Mouse (Mus musculus): ENCODE measurements around the gene Scn8a. TPM values are rescaled to one million over a fixed set of nuclear protein-coding genes. Genes with fewer than 3 reads are reported as not detected.

Gene Scn8a
- polyA plus RNA-seq, 1 experiment from 2014 or later: 23.0 TPM

GRCm38 (mm10) chr15:101074067-101074466 is 204.4 kb downstream of the Scn8a start:
- Histone ChIP-seq H3K27me3 (replicated peaks; ENCODE audit: control insufficient read depth, insufficient read depth, low read length) (peaks cover 19% of the 10 kb centered on the region), H3K36me3 (ENCODE audit: control insufficient read depth, insufficient read depth) (no peaks in the 10 kb centered on the region), H3K9me3 (ENCODE audit: control insufficient read depth, low read length) (no peaks in the 10 kb centered on the region), H3K4me1 (replicated peaks; ENCODE audit: control insufficient read depth, insufficient read depth, low read length) (peaks cover 31% of the 10 kb centered on the region), H3K4me3 (replicated peaks; ENCODE audit: low read length) (no peak overlapping the region), H3K4me2 (ENCODE audit: low read length) (no peak overlapping the region), H3K27ac (ENCODE audit: low read length) (no peak overlapping the region), H3K9ac (replicated peaks; ENCODE audit: low read depth, low read length) (no peak overlapping the region)
- ATAC-seq: no peak
- 65% methylated on average over 5 of the region's 5 CpGs for WGBS

GRCm38 (mm10) chr15:101075150-101075549 is 205.5 kb downstream of the Scn8a start:
- no peak overlapping the region for H3K4me2 ChIP-seq (ENCODE audit: low read length)
- H3K27me3 ChIP-seq (replicated peaks; ENCODE audit: control insufficient read depth, insufficient read depth, low read length): peaks cover 19% of the 10 kb centered on the region
- H3K27ac ChIP-seq (ENCODE audit: low read length): no peak overlapping the region
- H3K9ac ChIP-seq (replicated peaks; ENCODE audit: low read depth, low read length): no peak overlapping the region
- WGBS: 84% methylated on average over 4 of the region's 4 CpGs
- peaks cover 31% of the 10 kb centered on the region for H3K4me1 ChIP-seq (replicated peaks; ENCODE audit: control insufficient read depth, insufficient read depth, low read length)
- H3K36me3 ChIP-seq (ENCODE audit: control insufficient read depth, insufficient read depth): no peaks in the 10 kb centered on the region
- no peak for ATAC-seq
- H3K9me3 ChIP-seq (ENCODE audit: control insufficient read depth, low read length): no peaks in the 10 kb centered on the region
- H3K4me3 ChIP-seq (replicated peaks; ENCODE audit: low read length): no peak overlapping the region

GRCm38 (mm10) chr15:101075656-101076055 is 206.0 kb downstream of the Scn8a start:
- Histone ChIP-seq H3K4me3 (replicated peaks; ENCODE audit: low read length) (no peak overlapping the region), H3K36me3 (ENCODE audit: control insufficient read depth, insufficient read depth) (no peaks in the 10 kb centered on the region), H3K4me2 (ENCODE audit: low read length) (no peak overlapping the region), H3K9ac (replicated peaks; ENCODE audit: low read depth, low read length) (no peak overlapping the region), H3K27ac (ENCODE audit: low read length) (no peak overlapping the region), H3K27me3 (replicated peaks; ENCODE audit: control insufficient read depth, insufficient read depth, low read length) (peaks cover 19% of the 10 kb centered on the region), H3K4me1 (replicated peaks; ENCODE audit: control insufficient read depth, insufficient read depth, low read length) (peaks cover 31% of the 10 kb centered on the region), H3K9me3 (ENCODE audit: control insufficient read depth, low read length) (no peaks in the 10 kb centered on the region)
- WGBS: 27% methylated on average over 5 of the region's 5 CpGs
- ATAC-seq: no peak

DNA sequence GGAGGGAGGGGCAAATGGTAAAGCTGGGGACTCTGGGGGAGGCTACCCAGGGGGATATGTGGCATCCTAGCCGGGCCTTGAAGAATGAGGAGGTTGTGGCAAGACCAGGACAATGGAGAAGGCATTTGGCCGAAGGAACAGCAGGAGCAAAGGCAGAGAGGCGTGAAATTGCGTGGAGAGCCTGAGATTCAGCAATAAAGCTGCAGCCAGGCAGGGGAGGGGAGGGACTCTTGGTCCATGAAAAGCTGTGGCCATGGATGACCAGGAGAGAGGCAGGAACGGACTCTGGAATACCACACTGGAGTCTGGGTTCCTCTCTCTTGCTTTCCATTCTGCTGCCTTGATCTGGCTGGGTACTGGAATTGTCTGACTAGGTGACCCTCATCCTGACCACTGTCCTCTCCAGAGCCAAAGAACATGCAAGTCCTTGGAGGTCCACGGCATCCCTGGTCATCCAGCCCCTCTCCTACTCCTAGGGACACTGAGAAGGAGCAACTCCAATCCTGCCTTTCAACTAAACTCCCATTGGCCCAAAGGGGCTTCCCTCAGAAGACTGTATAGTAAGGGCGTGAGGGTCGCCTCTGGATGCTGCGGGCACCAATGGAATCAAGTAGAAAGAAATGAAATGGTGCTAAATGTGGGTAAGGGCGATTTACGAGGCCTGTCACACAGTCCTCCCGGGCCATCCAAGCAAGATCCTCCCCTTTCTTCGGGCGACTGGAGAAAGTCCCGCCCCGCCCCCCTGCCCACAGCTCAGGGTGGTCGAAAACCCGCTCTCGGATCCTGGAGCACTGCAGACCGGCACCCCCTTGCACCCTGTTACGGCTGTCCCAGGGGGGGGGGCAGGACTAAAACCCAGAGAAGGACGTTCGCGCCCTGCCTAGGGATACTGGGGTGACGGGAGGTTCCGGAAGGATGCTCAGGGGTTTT is 206.7 kb downstream of the Scn8a start:
- Histone ChIP-seq H3K9me3 (ENCODE audit: control insufficient read depth, low read length) (no peaks in the 10 kb centered on the region), H3K4me3 (replicated peaks; ENCODE audit: low read length) (peak overlapping the region; percentile 55), H3K4me2 (ENCODE audit: low read length) (peak overlapping the region; percentile 91), H3K4me1 (replicated peaks; ENCODE audit: control insufficient read depth, insufficient read depth, low read length) (peaks cover 31% of the 10 kb centered on the region), H3K27ac (ENCODE audit: low read length) (no peak overlapping the region), H3K9ac (replicated peaks; ENCODE audit: low read depth, low read length) (no peak overlapping the region; the same call in 1 of the 2 replicates), H3K27me3 (replicated peaks; ENCODE audit: control insufficient read depth, insufficient read depth, low read length) (peaks cover 19% of the 10 kb centered on the region), H3K36me3 (ENCODE audit: control insufficient read depth, insufficient read depth) (no peaks in the 10 kb centered on the region)
- ATAC-seq: 0 out of 2 replicates have a peak, but pooled peaks have one; percentile 23
- 4% methylated on average over 26 of the region's 26 CpGs for WGBS

GRCm38 (mm10) chr15:101077001-101077812 is 207.5 kb downstream of the Scn8a start:
- peaks cover 19% of the 10 kb centered on the region for H3K27me3 ChIP-seq (replicated peaks; ENCODE audit: control insufficient read depth, insufficient read depth, low read length)
- WGBS: 1% methylated on average over 34 of the region's 34 CpGs
- peak overlapping the region; percentile 63 for H3K9ac ChIP-seq (replicated peaks; ENCODE audit: low read depth, low read length)
- H3K4me3 ChIP-seq (replicated peaks; ENCODE audit: low read length): peak overlapping the region; percentile 55
- peaks cover 31% of the 10 kb centered on the region for H3K4me1 ChIP-seq (replicated peaks; ENCODE audit: control insufficient read depth, insufficient read depth, low read length)
- peak overlapping the region; percentile 91 for H3K4me2 ChIP-seq (ENCODE audit: low read length)
- H3K36me3 ChIP-seq (ENCODE audit: control insufficient read depth, insufficient read depth): no peaks in the 10 kb centered on the region
- no peaks in the 10 kb centered on the region for H3K9me3 ChIP-seq (ENCODE audit: control insufficient read depth, low read length)
- no peak overlapping the region for H3K27ac ChIP-seq (ENCODE audit: low read length)
- peak; percentile 21; the same call in 1 of the 2 replicates for ATAC-seq

DNA sequence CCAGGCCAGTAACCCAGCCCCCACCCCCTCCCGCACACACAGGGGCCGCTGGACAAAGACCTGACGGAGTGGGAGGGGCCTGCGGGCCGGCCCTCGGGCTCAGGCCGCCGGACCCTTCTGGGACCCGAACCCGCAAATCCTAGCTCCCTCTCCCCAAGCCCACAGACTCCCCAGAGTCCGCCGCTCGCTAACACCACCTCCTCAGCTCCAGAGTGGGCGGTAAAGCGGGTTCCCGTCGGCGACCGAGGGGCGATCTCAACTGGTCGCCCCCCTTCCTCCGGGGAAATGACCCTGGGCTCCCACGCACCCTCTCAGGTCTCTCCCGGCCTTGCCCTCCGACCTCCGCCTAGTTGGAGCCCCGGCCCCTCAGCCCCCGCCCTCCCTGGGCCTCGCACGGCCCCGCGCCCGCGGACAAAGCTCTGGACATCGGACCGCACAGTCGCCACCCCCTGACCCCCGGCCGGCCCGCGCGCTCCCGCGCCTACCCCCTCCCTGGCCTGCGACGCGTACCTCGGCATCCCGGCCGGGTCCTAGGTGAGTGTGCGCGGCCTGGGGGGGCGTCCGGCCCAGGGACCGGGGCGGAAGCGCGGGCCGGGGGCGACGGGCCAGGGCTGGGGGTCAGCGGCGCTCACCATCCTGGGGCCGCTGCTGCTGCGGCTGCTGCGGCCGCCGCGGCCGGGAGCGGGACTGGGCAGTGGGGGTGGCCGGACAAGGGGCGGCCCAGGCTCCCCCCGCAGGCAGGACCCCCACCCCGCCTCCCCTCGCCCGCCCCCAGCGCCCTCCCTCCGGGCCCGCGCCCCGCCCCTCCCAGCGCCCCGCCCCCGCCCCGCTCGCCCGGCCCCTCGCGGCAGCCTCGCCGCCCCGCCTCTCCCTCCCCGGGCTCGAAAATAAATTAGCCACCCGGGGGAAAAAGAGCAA is 208.4 kb downstream of the Scn8a start, which contains the start of gene Fignl2:
Gene Fignl2 (minus strand): TSS at position 755 of the 918 bp plus-strand sequence.
- WGBS: under 1% methylated on average over 55 of the region's 96 CpGs
- peak within 1 kb of the TSS; percentile 55 for H3K4me3 ChIP-seq (replicated peaks; ENCODE audit: low read length)
- no peak; the same call in 1 of the 2 replicates for ATAC-seq
- peaks cover 31% of the 10 kb centered on the region for H3K4me1 ChIP-seq (replicated peaks; ENCODE audit: control insufficient read depth, insufficient read depth, low read length)
- peak within 1 kb of the TSS; percentile 91 for H3K4me2 ChIP-seq (ENCODE audit: low read length)
- H3K9me3 ChIP-seq (ENCODE audit: control insufficient read depth, low read length): no peaks in the 10 kb centered on the region
- no peak within 1 kb of the TSS for H3K27ac ChIP-seq (ENCODE audit: low read length)
- H3K27me3 ChIP-seq (replicated peaks; ENCODE audit: control insufficient read depth, insufficient read depth, low read length): peaks cover 19% of the 10 kb centered on the region
- peak within 1 kb of the TSS; percentile 63 for H3K9ac ChIP-seq (replicated peaks; ENCODE audit: low read depth, low read length)
- no peaks in the 10 kb centered on the region for H3K36me3 ChIP-seq (ENCODE audit: control insufficient read depth, insufficient read depth)

- Histone ChIP-seq H3K36me3 (ENCODE audit: control insufficient read depth, insufficient read depth) (no peaks in the 10 kb centered on the region), H3K4me2 (ENCODE audit: low read length) (peak overlapping the region; percentile 91), H3K9me3 (ENCODE audit: control insufficient read depth, low read length) (no peaks in the 10 kb centered on the region), H3K4me3 (replicated peaks; ENCODE audit: low read length) (peak overlapping the region; percentile 55), H3K4me1 (replicated peaks; ENCODE audit: control insufficient read depth, insufficient read depth, low read length) (peaks cover 31% of the 10 kb centered on the region), H3K27me3 (replicated peaks; ENCODE audit: control insufficient read depth, insufficient read depth, low read length) (peaks cover 19% of the 10 kb centered on the region), H3K27ac (ENCODE audit: low read length) (no peak overlapping the region), H3K9ac (replicated peaks; ENCODE audit: low read depth, low read length) (peak overlapping the region; percentile 63)
- peak; percentile 63 for ATAC-seq
- WGBS: 3% methylated on average over 24 of the region's 30 CpGs
These were observed 209.1 kb downstream of the Scn8a start for GRCm38 (mm10) chr15:101078731-101079156.

DNA sequence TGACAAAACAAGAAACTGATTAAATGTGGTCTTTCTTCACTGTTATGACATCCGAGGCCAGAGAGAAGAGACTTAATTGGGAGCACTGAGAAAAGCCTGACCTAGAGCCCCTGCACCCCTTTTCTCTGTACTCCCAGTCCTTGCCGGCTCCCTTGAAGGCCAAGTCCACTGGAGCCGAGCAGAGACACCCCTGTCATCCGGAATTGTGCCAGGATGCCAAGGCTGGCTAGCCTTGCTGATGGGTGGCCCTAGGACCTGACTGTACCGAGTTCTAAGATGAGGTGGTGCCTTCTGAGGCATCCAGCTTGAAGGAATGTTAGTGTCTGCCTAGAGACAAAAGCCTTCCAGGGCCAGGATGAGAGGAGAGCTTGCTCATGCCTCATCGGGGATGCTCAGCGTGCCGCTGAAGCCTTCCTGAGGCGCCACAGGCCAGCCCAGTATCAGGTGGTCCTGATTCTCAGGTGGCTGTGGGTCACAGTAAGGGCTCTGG is 210.4 kb downstream of the Scn8a start:
- Histone ChIP-seq H3K9ac (replicated peaks; ENCODE audit: low read depth, low read length) (no peak overlapping the region), H3K9me3 (ENCODE audit: control insufficient read depth, low read length) (no peaks in the 10 kb centered on the region), H3K4me3 (replicated peaks; ENCODE audit: low read length) (no peak overlapping the region), H3K4me2 (ENCODE audit: low read length) (no peak overlapping the region), H3K4me1 (replicated peaks; ENCODE audit: control insufficient read depth, insufficient read depth, low read length) (peaks cover 31% of the 10 kb centered on the region), H3K27ac (ENCODE audit: low read length) (no peak overlapping the region), H3K36me3 (ENCODE audit: control insufficient read depth, insufficient read depth) (no peaks in the 10 kb centered on the region), H3K27me3 (replicated peaks; ENCODE audit: control insufficient read depth, insufficient read depth, low read length) (peaks cover 19% of the 10 kb centered on the region)
- 74% methylated on average over 9 of the region's 9 CpGs for WGBS
- no peak for ATAC-seq
